Mouse (Mus musculus) kidney, adult 2 months (tissue): ENCODE data around the gene Ankrd17. TPM values are rescaled to one million over a fixed set of nuclear protein-coding genes. Genes with fewer than 3 reads are reported as not detected.
A peak's percentile ranks its signal among the peaks of the same experiment; 100 is the strongest.

Experiments used
- DNase-seq: peaks from one replicate; pipeline ENCODE4 v3.0.0; 2021
- H3K27ac ChIP-seq: fragments of 200-500 bp; 2 replicates; pipeline ENCODE4 v1.5.1; 2012; ENCODE audit warnings: low read depth, low read length, control low read depth, inconsistent platforms; ENCODE audit not compliant: insufficient read depth
- H3K27me3 ChIP-seq: fragments of 200-500 bp; replicated peaks from 2 replicates; pipeline ENCODE4 v1.6.1; 2012; ENCODE audit warnings: mild to moderate bottlenecking, moderate library complexity, low read length, inconsistent platforms; ENCODE audit not compliant: control insufficient read depth, insufficient read depth
- H3K36me3 ChIP-seq: fragments of 200-500 bp; 2 replicates; pipeline ENCODE4 v1.6.1; 2012; ENCODE audit warnings: mild to moderate bottlenecking, moderate library complexity, low read length, inconsistent platforms; ENCODE audit not compliant: control insufficient read depth, insufficient read depth
- H3K4me1 ChIP-seq: fragments of 200-500 bp; 2 replicates; pipeline ENCODE4 v1.6.1; 2011; ENCODE audit warnings: low read length; ENCODE audit not compliant: control insufficient read depth, insufficient read depth
- H3K4me3 ChIP-seq: fragments of 200-500 bp; 2 replicates; pipeline ENCODE4 v1.5.1; 2011; ENCODE audit warnings: mild to moderate bottlenecking, low read depth, low read length, control low read depth; ENCODE audit not compliant: insufficient read depth
- CTCF ChIP-seq: fragments of 200-500 bp; conservative IDR thresholded peaks from 2 replicates; pipeline ENCODE4 v1.5.1; 2011; ENCODE audit warnings: low read depth, mild to moderate bottlenecking, control low read depth, low read length, moderate library complexity, mixed read lengths; ENCODE audit not compliant: insufficient read depth, insufficient read length
- POLR2A ChIP-seq: fragments of 200-500 bp; IDR thresholded peaks from one replicate; pipeline ENCODE4 v1.6.1; 2011; ENCODE audit warnings: low read depth, low read length, control low read depth
- WGBS: fragments of 180-500 bp; shearing (Covaris S2); methylation state at CpG from one replicate; pipeline ENCODE4 v1.1.7; 2018; 5-methylcytosine and 5-hydroxymethylcytosine counted together
- polyA plus RNA-seq: library from polyadenylated mRNA; depleted of rRNA; stranded (reverse); fragments of >200 nt; gene quantifications from 2 replicates; pipeline ENCODE4 v1.2.3, GENCODE M21; 2012

Gene Ankrd17
- polyA plus RNA-seq, 1 experiment = 27.9 TPM

DNA sequence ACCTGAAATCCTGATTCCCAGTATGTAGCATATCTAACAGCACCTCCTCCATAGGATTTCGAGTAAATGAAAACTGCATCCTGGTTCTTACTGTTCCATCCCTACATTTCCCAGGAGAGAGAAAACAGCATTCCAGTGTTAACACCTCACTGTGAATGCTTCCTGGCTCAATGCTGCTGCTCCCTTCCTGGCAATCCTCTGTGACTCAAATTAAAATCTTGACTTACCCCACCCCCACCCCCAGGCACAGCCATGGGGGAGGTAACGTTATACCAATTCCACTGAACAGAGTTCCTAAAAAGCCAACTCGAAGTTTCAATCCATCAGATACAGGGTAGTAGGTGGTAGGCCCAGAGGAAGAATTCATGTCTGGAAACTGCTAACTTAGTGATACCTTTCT, 143.4 kb downstream of the Ankrd17 start:
- Histone ChIP-seq H3K27me3 (no peaks in the 10 kb centered on the region), H3K4me3 (no peak overlapping the region; the same call in 1 of the 2 replicates), H3K4me1 (0 out of 2 replicates have a peak, but pooled peaks cover 4% of the 10 kb centered on the region), H3K36me3 (no peaks in the 10 kb centered on the region), H3K27ac (no peak overlapping the region)
- TF ChIP-seq POLR2A = no peak
- no peak for TF ChIP-seq CTCF
- DNase-seq = no peak
- WGBS = 18% methylated on average over 3 of the region's 3 CpGs

DNA sequence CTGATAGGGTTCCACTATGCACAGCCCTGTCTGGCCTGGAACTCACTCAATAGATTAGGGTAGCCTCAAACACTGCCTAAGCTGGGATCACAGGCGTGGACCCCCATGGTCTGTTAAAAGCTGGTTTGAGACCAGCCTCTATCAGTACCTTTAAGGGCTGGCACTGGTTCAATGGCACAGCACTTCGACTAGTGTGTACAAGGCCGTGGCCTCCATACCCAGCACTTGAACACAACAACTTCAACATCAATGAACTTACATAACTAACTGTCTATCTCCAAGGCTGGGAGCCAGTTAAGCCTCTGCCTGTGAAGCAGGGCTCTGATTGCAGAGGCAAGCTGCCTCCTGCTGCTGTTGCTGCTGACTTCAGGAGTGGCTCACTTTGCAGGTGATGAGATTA, 148.6 kb downstream of the Ankrd17 start:
- no peak overlapping the region for H3K27ac ChIP-seq
- no peaks in the 10 kb centered on the region for H3K27me3 ChIP-seq
- no peak for TF ChIP-seq CTCF
- TF ChIP-seq POLR2A = no peak
- DNase-seq = no peak
- H3K4me3 ChIP-seq = no peak overlapping the region
- 96% methylated on average over 3 of the region's 3 CpGs for WGBS
- no peaks in the 10 kb centered on the region; the same call in 1 of the 2 replicates for H3K36me3 ChIP-seq
- 0 out of 2 replicates have a peak, but pooled peaks cover 1% of the 10 kb centered on the region for H3K4me1 ChIP-seq

DNA sequence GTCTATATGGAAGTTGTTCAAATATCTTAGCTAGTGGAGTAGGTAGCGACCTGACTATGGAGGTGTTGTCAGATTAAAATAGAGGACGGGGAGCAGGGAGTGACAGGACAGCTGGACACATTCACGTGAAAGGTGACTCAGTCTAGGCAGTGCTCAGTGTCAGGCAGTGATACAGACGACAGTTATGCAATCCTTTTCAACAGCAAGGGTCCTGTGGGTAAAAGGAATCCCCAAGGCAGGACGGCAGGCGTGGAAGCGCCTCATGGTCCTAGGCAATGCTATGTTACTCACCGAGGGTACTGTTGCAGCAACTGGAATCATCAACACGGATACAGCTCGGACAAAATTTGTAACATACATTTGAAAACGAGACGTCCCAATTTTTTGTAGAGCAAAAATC, 149.2 kb downstream of the Ankrd17 start:
- H3K27me3 ChIP-seq = no peaks in the 10 kb centered on the region
- no peak overlapping the region for H3K27ac ChIP-seq
- H3K4me3 ChIP-seq = no peak overlapping the region
- H3K4me1 ChIP-seq = no peaks in the 10 kb centered on the region
- 95% methylated on average over 12 of the region's 12 CpGs for WGBS
- H3K36me3 ChIP-seq = no peaks in the 10 kb centered on the region; the same call in 1 of the 2 replicates
- no peak for TF ChIP-seq POLR2A
- no peak for TF ChIP-seq CTCF
- no peak for DNase-seq

DNA sequence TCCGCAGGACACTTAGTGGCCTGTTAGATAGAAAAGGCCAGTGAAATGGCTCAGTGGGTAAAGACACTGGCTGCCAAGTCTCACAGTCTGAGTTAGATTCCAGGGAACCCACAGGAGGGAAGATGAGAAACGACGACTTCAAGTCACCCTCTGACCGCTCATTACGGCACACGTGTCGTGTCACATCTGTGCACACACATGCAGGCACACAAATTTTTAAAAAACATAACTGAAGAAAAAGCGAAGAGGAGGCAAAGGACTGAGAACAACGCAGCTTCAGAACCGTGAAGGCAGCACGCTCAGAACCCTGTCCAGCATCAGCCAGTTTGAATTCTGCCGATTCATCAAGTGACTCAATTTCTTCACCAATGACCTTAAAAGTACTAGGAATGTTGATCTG, 153.0 kb downstream of the Ankrd17 start:
- no peak overlapping the region for H3K27ac ChIP-seq
- DNase-seq = no peak
- H3K36me3 ChIP-seq = no peaks in the 10 kb centered on the region; the same call in 1 of the 2 replicates
- 97% methylated on average over 12 of the region's 12 CpGs for WGBS
- no peaks in the 10 kb centered on the region for H3K4me1 ChIP-seq
- TF ChIP-seq CTCF = no peak
- no peak for TF ChIP-seq POLR2A
- no peak overlapping the region for H3K4me3 ChIP-seq
- H3K27me3 ChIP-seq = no peaks in the 10 kb centered on the region

DNA sequence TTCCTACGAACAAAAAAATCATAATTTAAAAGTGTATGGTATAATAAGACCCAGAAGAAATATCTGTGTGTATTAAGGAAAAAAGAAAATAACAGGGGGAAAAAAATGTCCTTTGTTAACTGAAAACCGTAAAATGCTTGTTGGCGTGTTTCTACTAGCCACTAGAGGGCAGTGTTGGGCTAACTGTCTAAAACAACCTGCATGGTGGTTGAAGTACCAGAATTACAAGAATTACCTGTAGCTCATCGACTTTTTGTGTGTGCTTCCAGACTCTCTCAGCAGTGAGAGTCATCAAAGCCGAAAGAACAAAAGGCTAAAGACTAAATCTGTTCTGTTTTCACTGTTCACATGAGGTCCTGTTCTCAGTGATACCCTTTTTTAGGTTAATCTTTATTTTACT, 163.2 kb downstream of the Ankrd17 start:
- Histone ChIP-seq H3K27me3 (no peaks in the 10 kb centered on the region), H3K27ac (no peak overlapping the region), H3K36me3 (no peaks in the 10 kb centered on the region), H3K4me1 (no peaks in the 10 kb centered on the region), H3K4me3 (no peak overlapping the region)
- TF ChIP-seq CTCF = peak; percentile 39; the same call in 1 of the 2 replicates
- no peak for TF ChIP-seq POLR2A
- peak; percentile 64 for DNase-seq
- 12% methylated on average over 5 of the region's 5 CpGs for WGBS

DNA sequence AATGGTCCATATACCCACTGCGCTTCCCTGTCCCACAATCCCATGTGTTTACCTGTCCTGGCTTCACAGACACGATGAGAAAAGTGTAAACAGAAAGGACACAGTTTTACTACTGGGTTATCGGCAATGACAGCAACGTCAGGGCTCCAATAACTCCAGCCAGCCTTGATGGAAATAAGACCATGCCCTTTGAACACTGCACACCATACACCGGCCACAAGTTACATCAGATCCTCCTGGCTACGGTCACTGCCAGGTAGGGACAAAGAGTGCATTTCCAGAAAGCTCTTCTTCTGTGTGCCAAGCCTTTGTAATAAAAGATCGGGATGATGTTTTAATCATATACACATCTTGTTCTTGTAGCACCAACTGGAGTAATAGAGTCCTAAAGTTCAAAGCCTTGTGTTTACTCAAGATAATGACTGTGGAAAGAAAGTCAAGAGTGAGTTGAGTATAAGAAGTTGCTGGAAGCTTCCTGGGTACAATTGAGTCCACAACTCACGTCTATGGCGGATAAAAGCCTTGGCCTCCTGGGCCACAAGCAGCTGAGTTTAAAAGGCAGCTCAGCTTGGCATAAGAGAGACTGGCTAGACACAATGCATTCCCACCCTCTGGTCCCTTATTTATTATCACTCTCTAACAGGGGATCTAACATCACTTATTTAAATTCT, 163.8 kb downstream of the Ankrd17 start:
- 75% methylated on average over 9 of the region's 9 CpGs for WGBS
- H3K4me1 ChIP-seq = no peaks in the 10 kb centered on the region
- TF ChIP-seq POLR2A = no peak
- no peak for TF ChIP-seq CTCF
- H3K36me3 ChIP-seq = no peaks in the 10 kb centered on the region
- DNase-seq = peak; percentile 22
- H3K4me3 ChIP-seq = no peak overlapping the region
- no peak overlapping the region for H3K27ac ChIP-seq
- no peaks in the 10 kb centered on the region for H3K27me3 ChIP-seq

DNA sequence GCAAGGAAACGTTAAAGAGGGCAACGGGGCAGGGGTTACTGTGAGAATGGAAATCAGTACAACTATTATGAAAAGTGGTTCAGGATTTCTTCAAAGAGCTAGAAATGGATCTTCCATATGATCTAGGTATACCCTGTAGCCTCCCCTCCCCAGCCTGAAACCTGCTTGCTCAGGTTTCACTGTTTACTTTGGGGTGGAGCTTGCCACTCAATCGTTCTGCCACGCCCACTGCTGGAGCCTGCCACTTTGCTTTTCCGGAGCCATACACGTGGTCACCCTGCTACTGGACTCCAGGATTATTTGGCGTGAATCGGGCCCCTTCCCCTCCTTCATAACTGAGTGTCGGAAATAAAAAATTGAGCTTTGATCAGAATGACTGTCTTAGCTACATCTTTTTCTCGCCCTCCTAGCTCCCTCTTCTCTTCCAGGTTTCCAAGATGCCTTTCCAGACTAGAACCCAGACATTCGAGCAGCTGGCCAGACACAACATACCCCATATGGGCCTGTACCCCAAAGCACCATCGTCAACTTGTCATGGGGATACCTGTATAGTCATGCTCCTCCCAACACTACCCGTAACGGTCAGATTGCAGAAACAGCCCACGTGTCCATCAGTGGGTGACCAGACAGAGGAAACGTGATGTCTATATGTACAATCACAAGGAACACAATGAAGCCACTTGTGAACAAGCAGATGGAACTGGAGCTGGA, 166.3 kb downstream of the Ankrd17 start:
- H3K4me1 ChIP-seq = no peaks in the 10 kb centered on the region
- H3K27me3 ChIP-seq = no peaks in the 10 kb centered on the region; the same call in 1 of the 2 replicates
- TF ChIP-seq POLR2A (no peak), CTCF (no peak)
- no peak overlapping the region for H3K27ac ChIP-seq
- no peak overlapping the region for H3K4me3 ChIP-seq
- WGBS = 40% methylated on average over 16 of the region's 16 CpGs
- H3K36me3 ChIP-seq = no peaks in the 10 kb centered on the region
- no peak for DNase-seq
